Mouse (Mus musculus): ENCODE measurements around the gene Spry1.

Gene Spry1

GRCm38 (mm10) chr3:37641796-37642680, 2.3 kb downstream of the Spry1 start:
- no peak for DNase-seq (ENCODE audit: low spot score)

DNA sequence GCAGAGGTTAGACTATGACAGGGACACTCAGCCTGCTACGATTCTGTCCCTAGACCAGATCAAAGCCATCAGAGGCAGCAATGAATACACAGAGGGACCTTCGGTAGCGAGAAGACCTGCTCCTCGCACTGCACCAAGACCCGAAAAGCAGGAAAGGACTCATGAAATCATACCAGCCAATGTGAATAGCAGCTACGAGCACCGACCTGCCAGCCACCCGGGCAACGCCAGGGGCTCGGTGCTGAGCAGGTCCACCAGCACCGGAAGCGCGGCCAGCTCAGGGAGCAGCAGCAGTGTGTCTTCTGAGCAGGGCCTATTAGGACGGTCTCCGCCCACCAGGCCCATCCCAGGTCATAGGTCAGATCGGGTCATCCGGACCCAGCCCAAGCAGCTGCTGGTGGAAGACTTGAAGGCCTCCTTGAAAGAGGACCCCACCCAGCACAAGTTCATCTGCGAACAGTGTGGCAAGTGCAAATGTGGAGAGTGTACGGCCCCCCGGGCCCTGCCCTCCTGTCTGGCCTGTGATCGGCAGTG, 3.0 kb downstream of the Spry1 start:
- DNase-seq (ENCODE audit: low spot score), result no peak

GRCm38 (mm10) chr3:37643411-37643810, 3.7 kb downstream of the Spry1 start:
- DNase-seq (ENCODE audit: low spot score), result no peak

GRCm38 (mm10) chr3:37643903-37644302, 4.2 kb downstream of the Spry1 start:
- DNase-seq (ENCODE audit: low spot score), result no peak

- DNase-seq (ENCODE audit: low spot score), result no peak
Measured at GRCm38 (mm10) chr3:37645061-37645460, 5.3 kb downstream of the Spry1 start.

DNA sequence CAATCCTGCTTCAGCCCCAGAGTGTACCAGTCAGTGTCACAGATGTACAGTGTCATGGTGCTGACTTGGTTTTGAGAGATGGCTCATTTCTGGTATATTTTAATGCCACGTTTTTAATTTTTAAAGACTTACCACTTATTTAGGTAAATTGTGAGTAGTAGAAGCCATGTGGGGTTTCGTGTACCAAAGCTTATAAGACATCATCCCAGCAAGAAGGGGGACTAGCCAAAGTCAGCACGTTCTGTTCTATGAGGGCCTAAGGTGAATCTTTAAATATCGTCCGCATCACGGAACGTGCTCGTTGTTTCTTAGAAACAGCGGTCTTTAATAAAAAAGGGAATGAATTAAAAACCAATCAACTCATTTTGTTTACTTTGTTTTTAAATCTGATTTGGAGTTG, 6.5 kb downstream of the Spry1 start:
- DNase-seq (ENCODE audit: low spot score), result no peak

- DNase-seq (ENCODE audit: low spot score), result no peak
Measured at GRCm38 (mm10) chr3:37647225-37647624, 7.5 kb downstream of the Spry1 start.

GRCm38 (mm10) chr3:37648244-37648643, 8.5 kb downstream of the Spry1 start:
- no peak for DNase-seq (ENCODE audit: low spot score)

DNA sequence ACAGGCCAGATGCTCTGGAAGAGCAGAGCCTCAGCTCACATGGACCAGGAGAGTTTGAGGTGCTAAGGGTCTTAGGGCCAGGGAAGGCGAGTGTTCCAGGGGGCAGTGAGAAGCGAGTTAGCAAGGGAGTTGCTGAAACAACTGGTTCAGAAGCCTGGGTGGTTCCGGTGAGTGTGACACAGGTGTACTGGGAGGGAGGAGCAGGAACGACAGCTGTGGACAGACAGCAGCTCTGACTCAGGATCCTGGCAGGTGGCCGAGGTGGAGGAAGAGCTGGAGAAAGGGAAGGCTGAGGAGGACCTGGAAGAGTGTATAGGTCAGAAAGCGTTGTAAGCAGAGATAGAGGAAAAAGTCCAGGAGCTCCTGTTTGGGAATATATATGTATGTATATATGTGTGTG, 9.5 kb downstream of the Spry1 start:
- no peak for DNase-seq (ENCODE audit: low spot score)

GRCm38 (mm10) chr3:37652537-37652936, 12.8 kb downstream of the Spry1 start:
- DNase-seq (ENCODE audit: low spot score), result no peak

DNA sequence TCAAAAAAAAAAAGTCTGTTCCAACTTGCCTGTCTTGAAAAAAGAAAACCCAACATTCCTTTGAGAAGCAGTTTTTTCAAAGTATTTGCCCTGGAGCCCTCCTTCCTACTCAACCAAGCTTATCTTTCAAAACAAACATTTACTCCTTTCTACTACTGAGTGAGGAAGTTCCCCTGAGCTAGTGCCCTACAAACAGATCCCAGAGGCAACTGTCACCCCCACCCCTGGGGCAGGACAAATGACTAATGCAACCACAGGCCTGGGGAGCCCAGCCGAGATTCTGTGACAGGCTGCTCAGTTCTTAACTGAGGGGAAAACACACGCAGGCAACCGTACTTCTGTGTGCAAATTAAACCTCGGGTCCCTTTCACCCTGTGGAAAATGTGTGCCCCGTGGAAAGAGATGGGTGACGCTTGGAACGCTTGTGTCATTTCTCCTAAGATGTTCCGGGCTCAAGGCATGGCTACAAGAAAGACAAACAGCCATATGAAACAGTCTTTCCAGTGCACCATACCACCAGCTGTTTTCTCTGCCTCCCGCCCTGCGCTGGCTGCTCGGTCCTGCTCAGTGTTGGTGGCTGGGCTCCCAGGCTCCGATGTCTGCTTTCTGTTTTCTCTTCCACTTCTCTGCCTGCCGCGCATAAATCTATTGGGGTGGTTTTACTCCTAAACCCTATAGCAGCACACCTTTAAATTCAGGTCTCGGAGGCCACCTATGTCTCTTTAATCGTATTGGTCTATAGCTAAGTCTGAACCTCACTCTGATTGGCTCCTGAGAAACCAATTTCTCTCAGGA, 14.4 kb downstream of the Spry1 start:
- DNase-seq (ENCODE audit: low spot score), result no peak

DNA sequence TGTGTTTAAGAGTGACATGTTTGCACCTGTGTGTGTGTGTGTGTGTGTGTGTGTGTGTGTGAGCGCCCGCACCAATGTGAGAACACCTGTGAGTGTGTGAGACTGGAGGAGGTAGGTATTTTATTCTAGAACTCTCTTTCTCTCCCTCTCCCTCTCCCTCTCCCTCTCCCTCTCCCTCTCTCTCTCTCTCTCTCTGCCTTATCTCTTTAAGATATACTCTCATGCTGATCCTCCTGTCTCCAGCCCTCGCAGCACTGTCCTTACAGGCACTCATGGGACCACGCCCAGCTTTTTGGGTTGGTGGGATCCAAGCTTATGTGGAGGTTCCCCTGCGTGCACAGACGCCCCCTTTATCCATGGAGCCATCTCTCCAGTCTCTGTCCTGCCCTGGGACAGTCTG, 15.0 kb downstream of the Spry1 start:
- DNase-seq (ENCODE audit: low spot score), result no peak

DNA sequence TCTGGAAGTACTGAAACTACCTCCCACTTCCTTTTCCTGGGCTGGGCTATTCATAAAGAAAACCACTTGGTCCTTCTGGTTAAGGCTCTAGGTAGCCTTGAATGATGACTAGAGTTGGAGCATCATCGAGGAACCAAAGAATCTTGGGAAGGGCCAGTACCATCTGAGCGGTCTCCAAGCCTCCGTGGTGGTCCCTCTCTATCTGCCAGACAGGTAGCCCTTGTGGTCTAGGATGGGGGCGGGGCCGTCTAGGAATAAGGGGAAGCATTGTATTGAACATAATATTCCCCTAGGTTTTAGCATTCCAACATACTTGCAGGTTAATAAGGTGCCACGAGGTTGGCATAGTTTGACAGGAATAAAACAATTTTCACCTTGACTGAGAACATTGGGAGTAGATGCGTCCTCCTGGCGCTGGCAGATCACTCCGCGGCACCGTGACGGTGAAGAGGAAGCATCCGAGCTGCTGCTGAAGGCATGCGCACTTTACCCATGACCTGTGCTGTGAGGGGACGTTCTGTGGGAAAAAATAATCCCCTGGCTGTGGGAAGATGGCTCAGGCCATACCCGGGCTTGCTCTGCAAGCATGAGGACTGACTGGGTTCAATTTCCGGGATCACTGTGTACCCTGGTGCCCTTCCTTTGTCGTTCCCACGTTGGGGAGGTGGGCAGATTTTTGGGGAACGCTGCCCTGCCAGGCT, 16.3 kb downstream of the Spry1 start:
- no peak for DNase-seq (ENCODE audit: low spot score)

GRCm38 (mm10) chr3:37657009-37657408, 17.3 kb downstream of the Spry1 start:
- DNase-seq (ENCODE audit: low spot score), result no peak

DNA sequence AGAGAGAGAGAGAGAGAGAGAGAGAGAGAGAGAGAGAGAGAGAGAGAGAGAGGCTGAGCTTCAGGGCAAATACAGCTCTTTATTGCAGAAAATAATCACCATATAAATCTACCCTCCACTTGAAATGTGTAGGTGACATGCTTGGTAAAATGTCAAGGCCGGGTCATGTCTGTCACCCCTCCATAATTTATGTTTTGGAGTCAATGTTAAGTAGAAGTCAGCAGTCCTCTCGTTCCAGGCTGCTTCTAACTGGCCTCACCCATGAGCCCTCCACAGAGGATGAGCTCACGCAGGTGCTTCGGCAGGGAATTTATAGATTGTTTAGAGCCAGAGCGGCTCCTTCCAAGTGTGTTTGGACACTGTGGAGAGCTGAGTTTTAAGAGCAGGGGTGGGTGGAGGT, 18.4 kb downstream of the Spry1 start:
- DNase-seq (ENCODE audit: low spot score), result no peak

- no peak for DNase-seq (ENCODE audit: low spot score)
Measured at GRCm38 (mm10) chr3:37659621-37660020, 19.9 kb downstream of the Spry1 start.

GRCm38 (mm10) chr3:37666291-37667118, 26.8 kb downstream of the Spry1 start:
- DNase-seq (ENCODE audit: low spot score), result no peak

GRCm38 (mm10) chr3:37667119-37667467, 27.3 kb downstream of the Spry1 start:
- DNase-seq (ENCODE audit: low spot score), result no peak

- DNase-seq (ENCODE audit: low spot score), result no peak
Measured at GRCm38 (mm10) chr3:37667736-37668135, 28.0 kb downstream of the Spry1 start.

- DNase-seq (ENCODE audit: low spot score), result no peak
Measured at GRCm38 (mm10) chr3:37668652-37669051, 28.9 kb downstream of the Spry1 start.

GRCm38 (mm10) chr3:37669100-37669499, 29.4 kb downstream of the Spry1 start:
- DNase-seq (ENCODE audit: low spot score), result no peak
